Mouse (Mus musculus): ENCODE data around the gene Myh7. TPM values are rescaled to one million over a fixed set of nuclear protein-coding genes. Genes with fewer than 3 reads are reported as not detected.
"Not testable (repeated sequence)": the region's sequence is repeated elsewhere in the genome, so short reads cannot be mapped to it uniquely, and the experiment has no call there.

Gene Myh7
- total RNA-seq, 2 experiments from 2014 or later: not detected

DNA sequence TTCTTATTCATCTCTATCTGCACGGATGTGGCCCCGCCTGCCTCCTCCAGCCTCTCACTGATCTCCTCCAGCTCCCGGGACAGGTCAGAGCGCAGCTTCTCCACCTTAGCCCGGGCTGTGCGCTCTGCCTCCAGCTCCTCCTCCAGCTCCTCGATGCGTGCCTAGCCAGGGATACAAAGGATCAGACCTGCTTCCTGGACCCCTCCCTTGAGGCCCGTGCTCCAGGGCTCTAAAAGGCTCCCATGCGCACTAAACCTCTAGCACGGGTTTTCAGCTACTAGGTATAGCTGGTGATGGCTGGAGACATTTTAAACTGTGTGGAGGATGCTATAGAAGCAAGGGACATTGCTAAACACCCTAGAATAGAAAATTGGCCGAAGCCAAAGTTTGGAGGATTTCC lies 43.9 kb downstream of the Myh7 start:
- ATAC-seq (replicated peaks; ENCODE audit: low FRiP score, poor library complexity, severe bottlenecking): no peak

DNA sequence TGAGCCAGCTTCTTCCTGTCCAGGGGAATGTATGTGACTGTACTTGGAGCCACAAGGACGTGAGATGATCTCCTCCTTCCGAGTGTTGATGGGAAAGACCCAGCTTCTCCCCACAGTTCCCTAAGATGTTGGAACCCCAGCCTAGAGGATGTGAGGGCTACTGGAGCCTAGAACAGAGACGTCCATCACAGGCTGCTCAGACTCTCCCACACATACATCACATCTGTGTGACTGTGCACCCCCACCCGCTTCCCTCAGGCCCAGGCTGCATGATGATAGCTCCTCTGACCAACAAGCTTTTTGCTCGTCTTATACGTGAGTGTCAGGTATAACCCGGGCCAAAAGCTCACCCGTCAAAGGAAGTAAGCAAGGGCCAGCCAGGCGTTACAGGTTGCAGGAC lies 45.6 kb downstream of the Myh7 start:
- ATAC-seq (replicated peaks; ENCODE audit: low FRiP score, poor library complexity, severe bottlenecking): no peak

DNA sequence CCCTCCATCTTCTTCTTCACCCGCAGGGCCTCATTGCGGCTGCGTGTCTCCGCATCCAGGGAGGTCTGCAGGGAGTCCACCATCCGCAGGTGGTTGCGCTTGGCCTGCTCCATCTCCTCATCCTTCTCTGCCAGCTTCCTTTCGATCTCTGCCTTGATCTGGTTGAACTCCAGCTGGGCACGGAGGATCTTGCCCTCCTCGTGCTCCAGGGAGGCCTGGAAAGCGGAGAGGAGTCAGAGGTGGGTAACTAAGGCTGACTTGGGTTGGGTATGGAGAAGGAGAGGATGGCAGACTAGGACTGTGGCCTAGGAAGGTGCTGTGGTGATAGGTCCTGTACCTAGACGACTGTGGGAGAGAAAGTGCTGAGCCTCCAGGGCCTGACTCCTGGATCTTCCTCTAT lies 47.4 kb downstream of the Myh7 start:
- ATAC-seq (replicated peaks; ENCODE audit: low FRiP score, poor library complexity, severe bottlenecking): not testable (repeated sequence)

DNA sequence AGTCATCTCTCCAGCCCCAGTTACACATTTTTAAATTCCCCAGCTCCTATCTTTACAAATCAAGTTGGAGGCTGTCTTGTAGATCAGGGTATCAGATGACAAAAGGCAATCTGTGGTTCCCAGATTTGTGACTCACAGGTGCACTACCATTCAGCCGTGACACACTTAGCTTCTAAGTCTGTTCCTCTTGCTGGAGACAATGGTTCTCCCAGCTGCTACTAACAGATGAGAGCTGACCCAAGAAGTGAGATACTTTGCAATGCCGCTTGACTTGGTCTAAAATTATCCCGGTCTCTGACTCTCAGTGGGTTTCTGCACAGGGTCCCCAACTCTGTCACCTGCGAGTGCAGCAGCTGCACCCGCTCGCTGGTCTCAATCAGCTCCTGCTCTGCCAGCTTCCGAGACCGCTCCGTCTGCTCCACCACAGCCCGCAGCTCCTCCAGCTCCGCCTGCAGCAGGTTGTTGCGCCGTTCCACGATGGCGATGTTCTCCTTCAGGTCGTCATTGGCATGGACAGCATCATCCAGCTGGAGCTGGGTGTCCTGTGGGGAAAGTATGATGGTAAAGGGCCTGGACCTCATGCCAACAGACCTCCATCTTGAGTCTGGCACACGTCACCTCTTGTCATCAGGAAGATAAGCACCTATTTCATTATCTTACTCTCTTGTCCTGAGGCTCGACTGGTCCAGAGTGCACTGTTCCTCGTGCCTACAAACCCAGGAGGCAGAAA lies 48.3 kb downstream of the Myh7 start:
- no peak for ATAC-seq (replicated peaks; ENCODE audit: low FRiP score, poor library complexity, severe bottlenecking)

DNA sequence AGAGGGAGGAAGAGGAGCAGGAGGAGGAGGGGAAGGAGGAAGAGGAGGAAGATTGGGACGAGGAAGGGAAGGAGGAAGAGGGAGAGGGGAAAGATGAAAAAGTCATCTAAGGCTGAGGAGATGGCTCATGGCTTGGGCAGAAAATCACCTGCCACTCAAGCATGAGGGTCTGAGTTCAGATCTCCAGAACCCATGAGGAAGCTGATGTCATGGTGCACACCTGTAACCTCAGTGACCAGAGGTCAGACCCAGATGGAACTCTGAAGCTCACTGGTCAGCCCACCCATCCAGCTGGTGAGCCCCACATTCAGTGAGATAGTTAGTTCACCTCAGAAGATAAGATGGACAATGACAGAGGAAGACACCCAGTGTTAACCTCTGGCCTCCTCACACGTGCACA lies 49.5 kb downstream of the Myh7 start:
- ATAC-seq (replicated peaks; ENCODE audit: low FRiP score, poor library complexity, severe bottlenecking): no peak

DNA sequence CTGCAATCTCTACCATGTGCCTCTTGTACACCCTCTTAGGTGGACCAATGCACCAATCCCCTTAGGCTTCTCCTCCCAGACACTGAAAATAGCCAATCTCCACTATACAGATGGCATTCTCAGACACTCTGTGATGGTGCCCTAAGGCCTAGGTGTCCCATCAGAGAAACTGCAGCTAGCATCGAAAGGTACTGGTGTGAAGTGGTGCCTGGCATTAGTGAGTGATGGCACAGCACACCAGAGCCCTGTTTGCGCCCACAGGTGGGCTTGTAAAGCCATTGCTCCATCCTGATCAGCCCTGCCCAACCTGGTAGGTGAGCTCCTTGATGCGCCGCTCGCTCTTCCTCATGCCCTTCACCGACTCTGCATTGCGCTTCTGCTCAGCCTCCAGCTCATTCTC lies 50.5 kb downstream of the Myh7 start:
- ATAC-seq (replicated peaks; ENCODE audit: low FRiP score, poor library complexity, severe bottlenecking): no peak

DNA sequence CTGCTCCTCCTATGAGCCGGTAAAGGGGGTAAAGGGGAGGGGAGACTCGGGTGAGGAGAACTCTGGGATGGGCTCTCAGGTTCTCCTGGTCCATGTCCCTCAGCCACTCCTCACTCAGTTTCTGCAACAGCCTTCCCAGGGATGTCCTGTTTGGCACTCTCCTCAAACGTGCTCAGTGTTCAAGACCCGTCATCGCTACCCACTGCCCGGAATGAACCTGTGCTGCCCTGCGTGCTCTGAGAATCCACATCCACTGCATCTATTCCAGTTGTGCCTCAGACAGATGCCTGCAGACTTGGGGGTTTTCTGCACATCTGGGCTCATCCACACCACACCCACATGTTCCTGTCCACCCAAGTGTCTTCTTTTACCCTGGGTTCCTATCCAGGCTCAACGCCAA lies 51.9 kb downstream of the Myh7 start:
- ATAC-seq (replicated peaks; ENCODE audit: low FRiP score, poor library complexity, severe bottlenecking): no peak

DNA sequence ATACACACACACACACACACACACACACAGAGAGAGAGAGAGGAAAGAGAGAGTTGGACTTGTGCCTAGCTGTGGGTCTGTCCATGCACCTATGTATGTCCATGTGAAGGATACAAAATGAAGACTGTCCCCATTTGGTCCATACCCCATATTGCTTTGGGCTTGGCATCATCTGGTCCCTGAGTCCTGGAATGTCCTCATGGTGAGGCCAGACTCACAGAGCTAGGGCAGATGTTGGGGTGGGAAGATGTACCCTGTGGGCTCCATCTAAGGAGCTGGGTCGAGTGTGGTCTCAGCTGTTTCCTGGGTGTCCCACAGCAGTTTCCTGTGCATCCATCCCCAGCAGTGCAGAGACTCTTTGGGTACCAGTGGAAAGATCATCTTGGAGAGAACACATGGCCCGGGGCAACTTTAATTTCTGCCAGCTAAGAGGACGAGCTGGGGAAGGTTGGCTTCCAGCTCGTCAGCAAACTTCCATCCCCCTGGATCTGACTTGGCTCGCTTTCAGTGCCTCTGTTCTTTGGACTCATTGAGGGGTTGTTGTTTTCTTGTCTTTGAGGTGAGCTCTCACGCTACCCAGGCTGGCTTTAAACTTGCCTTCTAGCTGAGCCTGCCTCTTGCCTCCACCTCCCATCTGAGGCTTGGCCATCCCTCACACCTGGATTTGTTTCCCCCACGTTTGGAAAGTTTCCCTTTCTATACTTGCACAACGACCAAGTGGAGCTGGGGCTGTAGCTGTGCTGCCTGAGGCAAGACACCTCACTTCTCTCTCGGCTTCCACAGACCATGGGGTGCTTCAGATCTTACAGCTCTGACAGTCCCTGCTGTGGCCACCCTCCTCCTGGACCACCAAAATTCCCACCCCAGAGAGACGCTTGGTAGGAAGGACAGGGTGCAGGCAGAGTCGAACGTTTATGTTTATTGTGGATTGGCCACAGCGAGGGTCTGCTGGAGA lies 53.1 kb downstream of the Myh7 start:
- ATAC-seq (replicated peaks; ENCODE audit: low FRiP score, poor library complexity, severe bottlenecking): no peak

DNA sequence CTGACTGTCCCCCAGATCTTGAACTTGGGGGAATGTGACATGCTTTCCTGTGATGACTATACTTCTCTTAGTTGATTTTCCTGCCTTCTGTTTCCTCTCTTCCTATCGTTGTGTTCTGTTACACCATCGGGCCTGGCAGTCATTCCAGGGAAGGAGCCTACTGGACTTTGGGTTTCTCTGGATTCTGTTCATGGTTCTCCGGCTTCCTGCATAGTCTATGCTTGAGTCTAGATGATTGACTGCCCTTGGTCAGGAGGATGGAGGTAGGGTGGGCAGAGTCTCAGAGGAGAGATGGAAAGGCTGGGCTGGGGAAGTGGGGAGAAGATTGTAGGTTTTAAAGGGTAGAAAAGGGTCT lies 54.3 kb downstream of the Myh7 start:
- no peak for ATAC-seq (replicated peaks; ENCODE audit: low FRiP score, poor library complexity, severe bottlenecking)

DNA sequence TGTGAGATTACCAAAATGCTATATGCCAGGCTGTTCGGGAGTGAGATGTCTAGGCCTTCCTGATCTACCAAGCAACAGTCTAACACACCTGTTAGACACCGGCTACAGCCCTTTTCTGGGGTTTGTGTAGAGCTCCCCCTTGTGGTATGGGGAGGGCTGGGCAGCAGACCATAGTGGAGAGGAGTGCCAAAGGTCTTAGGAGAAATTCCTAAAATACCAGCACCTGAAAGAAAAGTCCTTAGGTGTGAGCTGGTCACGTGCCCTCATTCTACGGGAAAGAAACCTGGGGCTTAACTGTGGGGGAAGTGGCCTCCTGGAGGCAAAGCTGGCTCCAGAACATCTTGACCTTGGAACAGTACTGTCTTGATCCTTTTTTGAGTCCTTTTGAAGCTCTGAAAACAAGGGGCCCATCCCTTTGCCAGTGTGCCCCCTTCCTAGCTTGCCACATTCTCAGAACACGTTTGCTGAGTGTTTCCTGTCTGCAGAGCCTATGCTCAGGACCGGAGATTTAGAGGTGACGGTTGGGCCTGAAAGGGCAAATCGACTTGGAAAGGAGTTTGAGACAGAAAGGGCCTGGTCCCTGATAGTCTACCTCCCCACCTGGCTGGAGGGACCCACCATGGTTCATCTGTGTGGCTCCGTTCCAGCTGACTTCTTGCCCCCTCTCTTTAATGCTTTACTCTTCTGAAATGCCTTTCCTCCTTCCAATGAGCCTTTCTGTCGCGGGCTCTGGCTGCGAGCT lies 54.8 kb downstream of the Myh7 start:
- ATAC-seq (replicated peaks; ENCODE audit: low FRiP score, poor library complexity, severe bottlenecking): peak; percentile 63; the same call in 1 of the 2 replicates

DNA sequence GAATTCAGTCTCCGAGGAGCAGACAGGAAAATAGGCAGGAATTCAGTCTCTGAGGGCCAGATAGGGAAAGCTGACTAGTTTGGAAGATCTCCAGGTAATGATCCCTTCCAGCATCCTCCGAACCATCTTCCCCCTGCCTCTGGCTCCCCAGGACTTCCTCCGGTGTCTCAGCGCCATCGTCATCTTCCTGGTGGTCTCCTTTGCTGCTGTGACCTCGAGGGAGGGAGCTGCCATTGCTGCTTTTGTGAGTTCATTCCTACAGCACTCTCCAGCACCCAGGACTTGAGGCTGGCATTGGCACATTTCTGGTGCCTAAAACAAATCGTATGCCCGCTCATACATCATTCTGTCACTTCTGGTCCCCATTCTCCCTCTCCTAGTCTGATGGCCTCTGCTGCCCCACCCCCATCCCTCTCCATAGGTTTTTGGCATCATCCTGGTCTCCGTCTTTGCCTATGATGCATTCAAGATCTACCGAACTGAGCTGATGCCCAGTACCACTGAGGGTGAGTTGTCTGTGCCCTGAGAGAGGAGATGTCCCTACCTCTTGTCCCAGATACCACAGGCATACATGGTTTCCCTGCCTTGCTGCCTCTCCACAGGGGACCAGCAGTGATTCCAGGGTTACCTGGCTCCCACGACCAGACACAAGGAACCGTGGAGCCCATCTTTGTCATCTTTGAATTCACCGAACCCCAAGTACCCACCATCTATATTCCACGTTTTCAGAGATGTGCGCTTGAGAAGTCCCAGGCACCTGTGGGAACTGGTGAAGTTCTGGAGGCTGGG lies 55.8 kb downstream of the Myh7 start:
- no peak for ATAC-seq (replicated peaks; ENCODE audit: low FRiP score, poor library complexity, severe bottlenecking)

DNA sequence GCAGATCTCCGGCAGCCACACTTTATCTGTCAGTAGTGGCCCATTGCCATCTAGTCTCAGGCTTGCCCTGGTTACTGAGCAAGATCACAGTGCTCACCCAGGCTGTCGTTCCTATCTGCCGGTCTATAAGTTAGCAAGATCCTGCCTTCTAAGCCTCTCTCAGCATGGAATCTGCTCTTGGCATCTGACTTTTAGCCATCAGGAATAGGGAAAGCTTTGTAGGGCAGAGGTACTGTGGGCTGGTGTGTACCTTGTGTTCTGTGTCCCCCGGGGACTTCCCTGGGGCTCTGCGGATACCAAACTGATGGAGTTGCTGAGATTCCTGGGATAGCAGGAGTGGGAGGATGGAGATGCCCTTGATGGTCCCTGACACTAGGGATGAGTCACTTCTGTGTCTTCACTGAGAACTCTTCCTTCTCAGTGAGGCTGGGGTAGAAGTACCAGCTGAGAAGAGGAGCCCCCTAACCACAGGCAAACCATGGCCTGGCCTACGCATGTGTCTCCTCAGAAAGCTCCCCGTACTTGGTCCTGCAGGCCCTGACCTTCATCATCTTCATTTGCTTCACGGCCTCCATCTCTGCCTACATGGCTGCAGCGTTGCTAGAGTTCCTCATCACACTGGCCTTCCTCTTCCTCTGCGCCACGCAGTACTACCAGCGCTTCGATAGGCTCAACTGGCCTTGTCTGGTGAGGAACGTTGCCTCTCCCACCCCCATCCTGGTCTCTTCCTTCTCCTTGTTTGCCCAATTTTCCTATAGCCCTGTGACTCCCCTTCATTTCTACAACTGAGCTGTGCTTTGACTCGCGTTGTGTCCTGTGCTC lies 56.9 kb downstream of the Myh7 start:
- ATAC-seq (replicated peaks; ENCODE audit: low FRiP score, poor library complexity, severe bottlenecking): no peak

DNA sequence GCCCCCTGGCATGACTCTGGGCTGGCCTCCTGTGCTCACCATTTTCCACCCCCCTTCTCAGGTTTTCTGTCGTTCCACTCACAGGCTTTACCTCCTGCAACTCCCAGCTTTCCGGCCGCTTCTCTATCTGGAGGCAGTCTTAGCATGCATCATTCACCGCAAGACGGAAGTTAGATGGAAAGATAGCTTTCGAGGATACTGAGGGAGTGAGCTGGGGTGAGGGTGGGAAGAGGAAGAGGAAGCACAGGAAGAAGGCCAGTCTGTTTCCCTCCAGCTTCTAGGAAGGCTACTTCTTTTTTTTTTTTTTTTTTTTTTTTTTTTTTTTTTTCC lies 57.6 kb downstream of the Myh7 start:
- no peak for ATAC-seq (replicated peaks; ENCODE audit: low FRiP score, poor library complexity, severe bottlenecking)

DNA sequence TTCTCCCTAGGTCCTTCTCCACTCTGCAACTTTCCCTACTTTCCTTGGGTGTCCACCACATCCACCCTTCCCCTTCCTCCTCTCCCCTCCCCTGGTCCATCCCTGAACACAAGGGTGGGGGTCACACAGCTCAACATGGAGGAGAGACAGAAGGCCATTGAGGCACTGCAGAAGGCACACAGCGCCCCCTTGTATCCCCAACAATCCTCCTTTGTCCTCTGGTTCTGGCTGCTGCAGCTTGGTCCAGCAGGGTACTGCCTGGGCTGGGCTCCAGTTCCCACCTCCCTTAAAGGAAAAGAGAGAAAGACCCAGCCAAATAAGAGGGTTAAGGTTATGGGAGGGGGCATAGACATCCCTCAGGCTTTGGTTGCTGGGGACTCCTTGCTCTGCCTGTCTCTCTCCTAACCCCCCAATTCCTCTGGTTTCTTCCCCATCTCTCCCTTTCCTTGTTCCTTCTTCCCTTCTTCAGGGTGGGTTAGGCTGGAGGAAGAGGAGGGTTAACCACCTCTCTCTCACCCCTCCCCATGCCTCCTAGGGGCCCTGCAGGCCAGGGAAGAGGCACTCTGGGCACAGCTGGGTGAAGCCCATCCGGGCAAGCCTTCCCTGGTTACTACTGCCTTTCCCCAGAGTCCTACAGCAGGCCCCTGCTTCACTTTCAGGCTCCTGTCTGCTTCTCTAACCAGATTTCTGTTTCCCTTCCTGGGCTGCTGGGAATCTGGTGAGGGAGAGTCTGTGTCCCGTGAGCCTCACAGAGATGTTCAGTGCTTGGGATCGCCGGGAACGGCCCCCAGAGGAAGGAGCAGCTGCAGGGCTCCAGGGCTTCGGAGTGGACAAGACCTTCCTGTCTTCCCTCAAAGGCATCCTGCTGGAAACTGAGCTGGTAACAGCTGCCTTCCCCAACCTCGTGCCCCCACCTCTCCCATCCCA lies 58.3 kb downstream of the Myh7 start, which contains the start of gene Cmtm5:
TSS of gene Cmtm5 (plus strand) at position 358 of the 927 bp plus-strand sequence.
- no peak for ATAC-seq (replicated peaks; ENCODE audit: low FRiP score, poor library complexity, severe bottlenecking)

DNA sequence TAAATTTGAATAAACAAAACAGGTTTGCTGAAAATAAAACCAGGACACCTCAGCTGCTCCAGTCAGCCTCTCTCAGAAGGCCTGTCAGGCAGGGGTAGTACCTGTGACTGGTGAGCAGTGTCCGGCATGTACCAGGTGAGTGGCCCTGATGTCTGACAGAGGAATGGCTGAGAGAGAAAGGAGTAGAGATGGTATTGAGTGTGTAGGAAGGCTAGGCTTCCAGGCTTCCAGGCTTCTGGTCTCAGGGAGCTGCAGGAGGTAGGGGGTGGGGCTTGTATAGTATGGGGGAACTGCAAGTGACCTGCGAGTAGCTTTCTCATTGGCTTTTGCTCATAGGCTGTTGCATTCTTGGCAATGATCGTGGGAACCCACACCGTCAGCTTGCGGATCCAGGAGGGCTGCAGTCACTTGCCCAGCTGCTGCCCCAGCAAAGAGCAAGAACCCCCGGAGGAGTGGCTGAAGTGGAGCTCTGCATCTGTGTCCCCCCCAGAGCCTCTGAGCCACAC lies 61.7 kb downstream of the Myh7 start, which contains the start of gene Il25:
TSS of gene Il25 (plus strand) at position 51 of the 506 bp plus-strand sequence.
- ATAC-seq (replicated peaks; ENCODE audit: low FRiP score, poor library complexity, severe bottlenecking): no peak

DNA sequence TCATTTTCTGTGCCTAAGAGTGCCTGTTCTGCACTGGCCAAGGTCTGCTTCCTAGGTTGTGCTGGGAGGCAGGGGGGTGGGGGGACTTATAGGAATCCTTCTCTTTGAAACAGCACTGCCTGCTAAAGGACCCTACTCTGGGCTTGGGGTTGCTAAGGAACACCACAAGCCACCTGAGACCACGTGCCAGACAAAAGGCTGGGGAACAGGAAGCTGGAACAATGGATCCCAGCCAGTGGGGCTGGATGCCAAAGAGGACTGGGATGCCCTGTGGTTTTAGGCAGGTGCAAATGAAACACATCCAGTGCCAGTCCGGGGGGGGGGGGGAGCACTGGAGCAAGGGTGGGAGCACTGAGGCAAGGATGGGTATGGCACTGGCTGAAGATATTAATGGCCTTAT lies 64.0 kb downstream of the Myh7 start:
- no peak for ATAC-seq (replicated peaks; ENCODE audit: low FRiP score, poor library complexity, severe bottlenecking)

DNA sequence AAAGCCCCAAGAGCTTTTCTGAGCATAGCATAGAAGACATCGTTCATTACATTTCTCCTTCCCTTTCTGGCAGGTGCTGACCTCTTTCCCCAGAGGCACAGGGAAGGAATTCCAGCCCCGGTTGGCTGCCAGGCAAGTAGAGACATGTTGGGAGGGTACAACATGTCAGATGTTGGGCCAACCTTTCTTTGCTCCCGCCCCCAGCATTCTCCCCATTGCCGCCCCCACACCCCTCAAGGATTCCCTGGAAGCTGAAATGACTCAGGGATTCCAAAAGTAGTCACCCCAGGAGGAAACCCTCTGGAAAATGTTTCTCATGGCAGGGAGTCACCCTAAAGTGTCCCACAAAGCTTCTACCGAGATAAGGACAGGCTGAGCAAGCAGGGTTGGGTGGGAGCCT lies 64.6 kb downstream of the Myh7 start:
- ATAC-seq (replicated peaks; ENCODE audit: low FRiP score, poor library complexity, severe bottlenecking): no peak

DNA sequence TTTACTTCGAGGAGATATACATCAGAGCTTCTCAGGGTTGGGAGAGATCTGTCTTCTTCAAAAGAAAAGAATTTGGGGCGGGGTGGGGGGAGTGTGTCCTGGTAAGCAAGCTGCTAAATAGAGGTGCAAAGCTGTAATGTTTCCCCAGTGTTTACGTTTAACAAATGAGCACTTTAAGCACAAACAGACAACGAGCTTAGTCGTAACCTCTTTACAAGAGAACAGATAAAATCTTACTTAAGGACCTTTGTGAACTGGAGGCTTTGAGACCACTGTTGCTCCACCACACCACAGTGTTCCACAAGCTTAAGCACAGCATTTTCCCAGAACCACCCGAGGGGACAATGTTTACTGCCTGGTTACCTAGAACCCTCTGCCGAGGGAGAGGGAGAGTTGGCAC lies 67.1 kb downstream of the Myh7 start:
- no peak for ATAC-seq (replicated peaks; ENCODE audit: low FRiP score, poor library complexity, severe bottlenecking)

Measured in erythroblast, adult 5-6 weeks (primary cell).